Mouse (Mus musculus) testis, adult 2 months (tissue): Measurements from ENCODE around the gene Itgb3.

Experiments
- CTCF ChIP-seq: fragments of 200-500 bp; IDR thresholded peaks from 2 replicates; pipeline ENCODE4 v1.5.1; 2012; ENCODE audit warnings: low read depth, mild to moderate bottlenecking, inconsistent platforms, low read length, moderate library complexity; ENCODE audit not compliant: control insufficient read depth, insufficient read depth, insufficient replicate concordance
- POLR2A ChIP-seq: fragments of 200-500 bp; IDR thresholded peaks from 2 replicates; pipeline ENCODE4 v1.6.1; 2012; ENCODE audit warnings: low read depth, mild to moderate bottlenecking, inconsistent platforms, low read length, moderate library complexity; ENCODE audit not compliant: control insufficient read depth

- TF ChIP-seq CTCF: no peak
- peak; percentile 95; the same call in 1 of the 2 replicates for TF ChIP-seq POLR2A
Measured at GRCm38 (mm10) chr11:104685548-104685947, 77.7 kb downstream of the Itgb3 start, which contains the start of gene Gm11639.
